Mouse (Mus musculus): ENCODE results near the gene Vgll4.
"Not testable (repeated sequence)": the region's sequence is repeated elsewhere in the genome, so short reads cannot be mapped to it uniquely, and the experiment has no call there.

Vgll4 gene

DNA sequence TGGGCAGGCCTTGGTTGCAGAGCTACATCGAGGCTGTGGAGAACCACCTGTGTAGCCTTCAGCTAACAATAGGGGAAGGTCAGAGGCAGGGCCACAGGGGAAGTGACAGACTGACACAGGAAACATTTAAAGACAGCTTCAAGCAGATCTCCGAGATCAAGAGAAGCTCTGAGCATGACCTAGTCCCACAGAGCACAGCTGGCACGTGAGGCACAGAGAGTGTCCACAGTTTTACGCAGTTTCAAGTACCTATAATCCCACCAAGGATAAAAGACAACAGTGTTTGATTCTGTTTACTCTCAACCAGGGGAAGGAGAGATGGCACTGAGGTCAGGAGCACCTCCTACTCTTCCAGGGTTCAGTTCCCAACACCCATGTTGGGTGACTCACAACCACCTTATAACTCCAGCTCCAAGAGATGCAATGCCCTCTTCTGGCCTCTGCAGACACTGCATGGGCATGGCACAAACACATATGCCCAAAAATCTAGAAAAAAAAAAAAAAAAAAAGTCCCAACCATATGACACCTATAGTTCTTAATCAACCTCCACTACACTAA is 75.2 kb downstream of the Vgll4 start:
- DNase-seq (ENCODE audit: low read depth, low spot score), result no peak

DNA sequence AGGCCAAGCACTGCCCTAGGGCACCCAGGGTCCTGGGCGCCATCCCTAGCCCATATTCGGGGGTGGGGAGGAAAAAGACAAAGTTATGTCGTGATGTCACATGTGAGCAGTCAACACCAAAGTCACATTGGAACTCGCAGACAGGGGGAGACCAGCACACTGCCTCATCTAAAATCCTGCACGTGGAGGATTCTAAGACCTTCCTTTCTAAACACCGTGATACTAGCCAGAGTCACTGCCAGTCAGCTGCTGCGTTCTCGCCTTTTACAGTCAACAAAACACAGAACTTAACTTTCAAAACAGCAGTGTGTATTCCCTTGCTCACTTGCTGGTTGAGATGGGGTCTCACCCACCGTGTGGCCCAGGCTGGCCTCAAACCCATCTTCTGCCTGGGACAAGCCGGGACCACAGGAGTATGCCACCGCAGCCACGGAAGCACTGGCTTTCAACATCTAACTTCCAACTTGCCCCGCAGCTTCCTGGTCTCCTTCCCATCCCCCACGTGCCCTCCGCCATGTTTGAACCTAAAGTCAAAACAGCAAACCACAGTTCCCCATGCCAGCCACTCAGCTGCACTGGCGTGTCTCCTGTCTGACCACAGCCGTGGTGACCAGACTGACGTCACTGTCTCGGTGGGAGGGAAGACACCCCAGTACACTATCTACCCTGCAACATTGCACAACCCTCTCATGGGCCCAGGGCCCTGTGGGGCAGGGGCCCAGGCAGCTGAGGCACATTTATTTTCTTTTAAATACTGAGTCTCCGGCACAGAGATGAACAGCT is 76.2 kb downstream of the Vgll4 start:
- no peak for DNase-seq (ENCODE audit: low read depth, low spot score)

DNA sequence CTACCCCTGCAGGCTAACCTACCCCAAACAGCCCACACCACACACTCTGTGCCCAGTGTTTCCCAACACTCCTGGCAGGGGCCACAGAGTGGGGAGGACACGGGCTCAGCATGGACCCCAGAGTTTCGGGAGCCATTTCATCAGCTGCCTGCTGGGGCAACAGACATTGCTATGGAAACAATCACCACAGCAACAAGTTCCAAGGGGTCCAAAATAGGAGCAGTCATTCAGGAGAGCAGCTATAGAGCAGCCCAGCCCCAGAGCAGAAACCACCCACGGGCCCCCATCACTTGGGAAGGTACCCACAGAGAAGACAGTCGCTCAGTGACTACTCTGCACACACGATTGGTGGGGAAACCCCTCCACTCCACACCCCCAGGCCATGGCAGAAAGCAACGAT is 77.4 kb downstream of the Vgll4 start:
- DNase-seq (ENCODE audit: low read depth, low spot score), result no peak

DNA sequence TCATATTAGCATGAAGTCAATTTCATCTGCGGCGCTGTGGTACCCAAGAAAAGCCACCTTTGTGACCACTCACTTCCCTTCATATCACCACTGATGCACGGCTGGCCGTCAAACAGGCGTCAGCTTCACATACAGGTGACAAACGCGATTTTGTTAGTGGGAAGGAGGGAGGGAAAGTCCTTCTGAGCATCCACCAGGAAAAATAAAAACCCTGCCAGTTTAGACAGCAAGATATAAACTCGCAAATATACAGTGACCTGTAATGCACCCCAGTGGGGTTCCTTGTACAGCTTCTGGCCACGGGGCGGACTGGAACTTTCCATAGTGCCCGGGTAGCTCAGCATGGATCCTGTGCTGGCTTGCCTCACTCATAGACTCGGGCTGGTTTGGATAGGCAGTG is 78.0 kb downstream of the Vgll4 start:
- no peak for DNase-seq (ENCODE audit: low read depth, low spot score)

DNA sequence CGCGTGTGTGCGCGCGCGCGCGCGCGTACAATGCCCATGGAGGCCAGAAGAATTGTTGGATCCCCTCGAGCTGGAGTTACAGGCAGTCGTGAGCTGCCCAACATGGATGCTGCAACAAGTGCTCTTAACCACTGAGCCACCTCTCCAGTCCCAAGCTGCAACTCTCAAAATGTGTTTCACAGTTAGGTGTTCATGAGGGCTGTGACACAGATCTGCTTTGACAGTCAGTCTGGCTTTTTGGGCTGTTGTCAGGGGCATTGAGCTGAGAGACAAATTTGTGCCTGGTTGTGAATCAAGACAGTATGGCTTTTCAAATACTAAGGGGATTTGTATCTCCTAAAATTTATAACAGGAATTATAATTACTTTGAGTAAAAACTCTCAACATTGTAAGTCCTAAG is 78.5 kb downstream of the Vgll4 start:
- no peak for DNase-seq (ENCODE audit: low read depth, low spot score)

DNA sequence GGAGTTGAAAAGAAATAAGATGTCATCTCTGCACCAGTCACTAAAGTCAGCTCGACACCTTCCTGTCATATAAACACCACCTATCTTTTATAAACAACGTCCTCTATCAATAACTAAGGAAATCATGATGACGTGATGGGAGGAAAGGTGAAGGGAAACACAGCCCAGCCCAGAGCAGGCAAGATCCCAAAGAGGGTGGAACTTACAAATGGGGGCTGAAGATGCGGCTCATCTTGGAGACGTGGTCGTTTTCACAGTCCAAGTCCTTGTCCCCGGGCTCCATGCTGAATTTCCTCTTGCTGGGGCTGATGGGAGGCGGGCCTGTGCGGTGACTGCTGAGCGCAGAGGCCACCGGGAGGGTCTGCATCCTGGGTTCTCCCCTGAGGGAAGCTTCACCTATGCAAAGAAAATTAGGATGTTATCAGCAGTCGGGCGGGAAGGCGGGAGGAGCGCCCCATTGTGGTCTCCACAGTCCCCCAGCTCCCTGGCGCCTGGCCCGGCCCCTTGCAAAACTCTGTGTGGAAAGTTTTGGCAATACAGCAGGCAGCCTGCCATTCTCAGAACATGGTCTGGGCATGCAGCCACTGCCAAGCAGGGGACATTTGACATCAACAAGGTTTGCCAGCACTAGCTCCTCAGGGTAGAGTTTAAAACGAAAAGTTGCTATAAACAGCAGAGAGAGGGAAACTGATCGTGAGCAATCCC is 79.2 kb downstream of the Vgll4 start:
- DNase-seq (ENCODE audit: low read depth, low spot score), result no peak

DNA sequence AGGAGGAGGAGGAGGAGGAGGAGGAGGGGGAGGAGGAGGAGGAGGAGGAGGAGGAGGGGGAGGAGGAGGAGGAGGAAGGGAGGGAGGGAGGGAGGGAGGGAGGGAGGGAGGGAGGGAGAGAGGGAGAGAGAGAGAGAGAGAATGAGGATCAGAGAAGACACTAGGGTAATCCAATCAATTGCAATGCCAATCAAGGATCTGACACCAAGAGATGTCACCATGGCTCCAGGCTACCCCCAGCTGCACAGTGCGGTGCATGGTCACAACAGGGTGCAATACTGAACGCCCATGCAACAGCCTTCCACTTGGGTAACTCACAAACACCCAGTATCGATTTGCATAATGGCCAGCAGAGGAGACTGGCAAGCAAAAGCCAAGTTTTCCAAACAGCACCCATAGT is 79.8 kb downstream of the Vgll4 start:
- DNase-seq (ENCODE audit: low read depth, low spot score), result not testable (repeated sequence)

DNA sequence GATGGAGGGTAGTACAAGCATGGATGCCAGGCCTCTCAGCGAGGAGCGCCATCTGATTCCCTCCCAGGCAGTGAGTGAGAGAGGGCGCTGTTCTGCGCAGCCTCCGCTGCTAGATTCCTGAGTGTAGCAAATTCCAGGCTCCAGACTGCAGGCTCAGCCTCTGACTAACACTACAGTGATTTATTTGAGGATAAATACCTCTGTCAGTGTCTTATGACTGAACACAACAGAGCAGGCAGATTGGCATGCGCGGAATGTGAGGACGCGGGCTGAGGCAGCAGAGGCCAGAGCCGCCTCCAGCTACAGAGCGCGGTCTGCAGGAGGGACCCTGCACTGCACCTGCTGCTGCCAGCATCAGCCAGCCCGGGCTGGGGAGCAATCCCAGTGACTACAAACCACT is 80.9 kb downstream of the Vgll4 start:
- DNase-seq (ENCODE audit: low read depth, low spot score), result peak; percentile 86

DNA sequence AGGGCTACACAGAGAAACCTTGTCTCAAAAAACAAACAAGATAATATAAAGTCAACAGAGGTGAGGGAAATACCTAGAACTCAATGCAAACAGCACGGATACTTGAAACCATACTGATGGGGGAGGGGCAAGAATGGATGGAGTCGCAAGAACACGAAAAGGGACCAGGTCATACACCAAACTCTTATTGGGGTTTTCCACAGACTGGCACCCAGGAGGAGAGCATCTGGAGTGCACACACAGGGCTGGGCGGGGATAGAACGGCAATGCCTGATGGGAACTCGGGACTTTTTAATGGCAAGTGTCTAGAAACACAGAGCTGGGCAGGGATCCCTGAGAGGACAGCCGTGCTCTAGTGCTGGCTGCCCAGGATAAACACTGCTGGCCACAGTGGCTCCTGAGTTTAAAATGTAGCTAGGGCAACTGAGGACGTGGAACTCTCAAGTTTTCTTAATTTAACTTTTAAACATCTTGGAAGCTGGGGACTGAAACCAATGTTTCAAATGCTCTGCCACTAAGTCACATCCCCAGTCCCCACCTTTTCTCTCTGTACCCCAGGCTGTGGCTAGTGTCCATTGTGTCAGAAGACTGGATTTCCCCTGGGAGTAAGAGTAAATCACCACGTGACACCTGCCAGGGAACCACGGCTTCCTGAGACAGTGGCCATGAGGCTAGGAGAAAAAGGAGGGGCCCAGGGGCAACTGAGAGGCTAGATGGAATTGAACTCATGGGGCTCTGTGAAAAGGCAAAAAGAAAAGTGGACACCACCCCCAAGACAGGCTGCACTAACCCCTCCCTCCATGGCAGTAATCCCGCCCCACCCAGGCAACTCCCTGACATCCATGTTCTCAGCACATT is 83.1 kb downstream of the Vgll4 start:
- no peak for DNase-seq (ENCODE audit: low read depth, low spot score)

DNA sequence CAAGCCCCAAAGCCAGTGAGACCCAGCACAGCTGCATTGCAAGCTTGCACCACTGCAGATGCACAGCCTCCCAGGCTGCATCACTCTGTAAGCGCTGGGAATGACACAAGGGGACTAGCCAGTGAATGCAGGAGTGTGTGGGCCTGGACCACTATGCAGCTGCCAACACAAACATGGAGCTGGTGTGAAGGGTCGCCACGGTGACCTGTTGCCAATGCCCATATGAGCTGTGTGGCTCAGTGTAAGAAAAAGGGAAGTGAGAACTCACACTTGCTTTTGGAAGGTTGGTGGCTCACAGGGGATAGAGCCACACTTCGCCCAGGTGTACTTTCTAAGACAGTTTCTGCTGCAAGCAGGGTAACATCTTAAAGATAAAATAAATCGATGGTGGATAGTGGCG is 83.8 kb downstream of the Vgll4 start:
- DNase-seq (ENCODE audit: low read depth, low spot score), result no peak

DNA sequence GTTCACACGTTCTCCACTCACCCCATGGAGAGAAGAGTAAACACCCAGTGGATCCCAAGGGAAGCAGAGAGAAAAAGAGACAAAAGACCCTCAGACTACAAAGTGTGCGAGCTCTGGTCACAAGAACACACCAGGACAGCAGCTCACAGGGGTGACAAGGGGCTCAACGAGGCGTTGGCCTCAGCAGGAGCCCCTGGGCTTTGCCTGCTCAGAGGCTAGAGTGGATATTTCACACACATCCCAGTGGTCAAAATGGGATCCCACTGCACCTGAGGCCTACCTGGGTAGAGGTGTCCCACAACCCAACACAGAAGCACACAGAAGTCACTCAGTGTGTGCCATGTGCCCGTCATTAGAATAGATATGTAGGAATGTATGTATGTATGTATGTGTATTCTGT is 84.7 kb downstream of the Vgll4 start:
- DNase-seq (ENCODE audit: low read depth, low spot score), result no peak

DNA sequence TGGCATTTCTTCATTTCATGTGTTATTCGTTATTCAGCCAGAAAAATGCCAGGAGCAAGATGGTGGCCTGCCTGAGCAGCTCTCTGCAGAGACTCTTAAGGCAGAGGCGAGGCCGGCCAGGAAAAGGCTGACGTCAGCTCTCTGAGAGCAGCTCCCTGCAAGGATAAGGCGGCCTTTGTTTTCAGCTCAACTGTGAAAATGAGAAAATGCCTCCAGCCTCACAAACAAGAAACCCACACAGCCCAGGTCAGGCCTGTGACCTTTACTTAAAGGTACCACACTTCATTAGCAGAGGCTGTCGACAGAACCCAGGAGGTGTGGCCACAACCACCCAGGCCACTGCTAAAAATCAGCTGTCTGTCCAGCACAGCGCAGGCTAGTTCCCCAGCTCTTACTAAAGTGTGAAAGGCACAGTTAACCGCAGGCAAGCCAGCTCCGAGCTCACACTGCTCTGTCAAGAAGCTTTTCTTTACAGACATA is 86.5 kb downstream of the Vgll4 start:
- DNase-seq (ENCODE audit: low read depth, low spot score), result peak; percentile 94

DNA sequence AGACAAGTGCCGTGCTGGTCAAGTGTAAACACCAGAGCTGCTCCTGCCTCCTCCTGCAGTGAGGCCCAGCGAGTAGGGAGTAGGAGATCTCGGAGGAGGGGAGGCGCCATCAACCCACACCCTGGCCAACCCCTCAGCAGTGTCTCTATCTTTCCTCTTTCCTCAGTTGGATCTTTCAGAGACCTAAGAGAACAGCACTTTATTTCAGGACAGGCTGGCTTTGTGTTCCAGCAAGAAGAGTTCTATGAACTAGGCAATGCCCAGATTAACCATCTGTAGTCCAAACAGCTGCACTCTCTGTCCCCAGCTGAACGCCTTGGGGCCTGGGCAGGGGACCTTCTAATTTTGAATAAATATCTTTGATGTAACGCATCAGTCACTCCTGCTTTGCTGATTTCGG is 87.1 kb downstream of the Vgll4 start:
- no peak for DNase-seq (ENCODE audit: low read depth, low spot score)

DNA sequence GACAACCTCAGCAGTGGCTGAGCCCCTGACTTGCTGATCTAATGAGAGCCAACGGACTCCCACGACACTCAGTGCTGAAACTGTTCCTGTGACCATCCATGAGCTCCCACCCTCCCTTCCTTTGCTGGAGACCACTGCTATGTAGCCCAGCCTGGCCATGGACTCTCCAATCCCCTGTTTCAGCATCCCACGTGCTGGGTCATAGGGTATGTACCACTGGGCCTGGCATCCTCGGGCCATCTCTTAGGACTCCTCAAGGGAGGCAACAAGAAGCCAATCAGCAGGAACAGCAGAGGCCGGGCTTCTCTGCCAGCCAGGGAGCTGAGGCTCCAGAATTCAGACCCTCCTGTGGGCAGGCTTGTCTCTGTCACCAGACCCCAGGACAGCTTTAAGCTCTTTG is 87.6 kb downstream of the Vgll4 start:
- DNase-seq (ENCODE audit: low read depth, low spot score), result no peak

DNA sequence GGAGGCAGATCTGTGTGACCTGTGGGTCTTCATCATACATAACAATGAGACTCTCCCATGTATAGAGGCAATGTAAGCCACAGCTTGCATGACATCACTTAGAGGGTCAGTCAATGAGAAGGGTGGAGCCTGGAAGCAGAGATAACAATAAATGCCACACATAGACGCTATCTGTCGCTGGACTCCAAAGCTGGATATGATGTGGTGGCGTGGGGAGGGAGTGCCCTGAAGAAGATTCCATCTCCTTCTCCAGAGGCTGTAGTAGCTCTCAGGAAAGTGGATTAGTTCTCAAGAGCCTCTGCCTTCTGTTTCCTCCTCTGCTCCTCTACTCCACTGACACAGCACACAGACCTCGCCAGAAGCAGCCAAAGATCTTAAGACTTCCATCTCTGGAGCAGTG is 89.0 kb downstream of the Vgll4 start:
- DNase-seq (ENCODE audit: low read depth, low spot score), result no peak

DNA sequence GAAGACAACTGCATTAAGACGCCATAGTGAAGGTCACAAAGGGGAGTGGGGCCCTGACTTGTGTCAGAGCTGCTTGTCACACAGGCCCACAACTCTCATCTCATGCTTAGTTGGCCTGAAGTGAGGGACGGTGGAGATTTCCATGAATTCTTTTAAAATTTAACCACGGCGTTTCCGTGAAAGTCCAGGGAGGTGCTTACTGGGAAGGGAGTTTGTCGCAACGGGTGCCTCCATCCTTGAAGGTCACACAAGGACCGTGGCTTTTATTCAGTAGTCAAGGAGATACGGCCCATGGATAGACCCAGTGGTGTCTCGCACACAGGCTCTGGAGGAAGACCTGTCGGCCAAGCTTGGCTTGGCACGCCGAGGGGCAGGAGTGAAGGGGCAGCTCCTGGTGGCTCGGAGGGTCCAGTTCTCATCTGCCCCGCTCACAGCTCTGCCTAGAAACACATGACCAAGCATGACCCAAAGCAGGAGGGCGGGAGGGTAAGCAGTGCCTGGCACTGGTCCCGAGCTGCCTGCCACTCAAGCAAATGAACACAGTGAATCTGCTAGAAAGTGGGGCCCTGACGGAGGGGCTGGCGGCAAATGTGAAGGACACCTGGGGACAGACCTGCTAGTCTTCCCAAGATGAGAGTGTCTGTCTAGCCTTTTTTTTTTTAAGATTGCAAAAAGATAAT is 90.8 kb downstream of the Vgll4 start:
- no peak for DNase-seq (ENCODE audit: low read depth, low spot score)

DNA sequence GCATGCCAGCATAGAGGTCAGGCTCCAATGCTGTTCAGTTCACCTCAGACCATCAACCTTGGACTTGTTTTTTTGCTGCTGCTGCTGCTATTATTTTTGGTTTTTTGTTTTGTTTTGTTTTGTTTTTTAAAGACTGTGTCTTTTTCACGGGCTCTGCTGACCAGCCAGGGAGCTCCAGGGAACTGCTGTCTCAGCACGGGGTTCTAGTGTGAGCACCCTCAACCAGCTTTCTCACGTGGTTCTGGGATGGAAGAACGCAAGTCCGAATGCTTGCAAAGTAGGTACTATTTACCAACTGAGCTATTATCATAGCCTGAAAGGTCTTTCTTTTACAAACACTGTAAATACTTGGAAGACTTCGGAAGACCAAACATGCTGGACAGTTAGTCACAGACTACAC is 93.2 kb downstream of the Vgll4 start:
- DNase-seq (ENCODE audit: low read depth, low spot score), result no peak

DNA sequence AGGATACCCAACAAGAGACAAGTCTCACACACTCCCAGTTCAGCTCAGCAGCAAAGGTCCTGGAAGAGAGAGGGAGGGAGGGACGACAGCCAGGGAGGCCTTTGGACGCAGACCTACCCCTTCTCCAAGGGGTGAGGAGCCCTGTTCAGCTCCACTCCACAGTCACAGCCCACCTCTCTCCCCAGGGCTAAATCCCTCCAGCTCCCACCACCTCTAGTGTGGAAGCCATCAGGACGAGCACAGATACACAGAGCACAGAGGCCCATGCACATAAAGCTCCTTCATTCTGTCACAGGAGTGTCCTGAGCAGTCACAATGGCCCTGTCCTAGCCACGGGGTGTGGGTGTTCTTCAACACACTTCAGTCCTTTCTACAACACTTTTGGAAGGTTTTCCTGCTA is 93.8 kb downstream of the Vgll4 start:
- DNase-seq (ENCODE audit: low read depth, low spot score), result no peak

DNA sequence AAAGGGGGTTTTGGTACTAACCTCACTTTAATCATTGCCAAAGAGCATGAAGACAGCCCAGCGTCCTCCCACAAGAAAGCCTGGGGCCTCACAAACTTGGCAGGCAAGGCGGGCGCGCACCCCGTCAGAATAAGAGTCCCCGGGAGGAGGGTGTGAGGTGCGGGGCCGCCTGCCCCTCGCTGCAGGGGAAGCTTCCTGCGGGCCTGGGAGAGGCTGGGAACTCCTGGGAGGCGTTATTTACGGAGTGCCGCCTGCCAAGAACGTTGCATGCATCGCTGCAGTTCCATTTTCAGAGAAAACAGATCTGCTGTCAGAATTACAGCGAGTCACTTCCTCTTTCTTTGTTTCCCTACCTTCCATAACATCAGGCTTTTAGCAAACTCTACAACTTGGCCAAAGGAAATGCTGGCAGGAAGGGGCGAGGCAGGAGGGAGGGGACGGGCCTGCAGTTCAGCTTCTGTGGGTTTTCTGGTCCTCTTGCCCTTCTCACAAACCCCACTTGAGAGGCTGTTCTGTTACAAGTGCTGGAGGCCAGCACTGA is 94.7 kb downstream of the Vgll4 start:
- DNase-seq (ENCODE audit: low read depth, low spot score), result peak; percentile 88

DNA sequence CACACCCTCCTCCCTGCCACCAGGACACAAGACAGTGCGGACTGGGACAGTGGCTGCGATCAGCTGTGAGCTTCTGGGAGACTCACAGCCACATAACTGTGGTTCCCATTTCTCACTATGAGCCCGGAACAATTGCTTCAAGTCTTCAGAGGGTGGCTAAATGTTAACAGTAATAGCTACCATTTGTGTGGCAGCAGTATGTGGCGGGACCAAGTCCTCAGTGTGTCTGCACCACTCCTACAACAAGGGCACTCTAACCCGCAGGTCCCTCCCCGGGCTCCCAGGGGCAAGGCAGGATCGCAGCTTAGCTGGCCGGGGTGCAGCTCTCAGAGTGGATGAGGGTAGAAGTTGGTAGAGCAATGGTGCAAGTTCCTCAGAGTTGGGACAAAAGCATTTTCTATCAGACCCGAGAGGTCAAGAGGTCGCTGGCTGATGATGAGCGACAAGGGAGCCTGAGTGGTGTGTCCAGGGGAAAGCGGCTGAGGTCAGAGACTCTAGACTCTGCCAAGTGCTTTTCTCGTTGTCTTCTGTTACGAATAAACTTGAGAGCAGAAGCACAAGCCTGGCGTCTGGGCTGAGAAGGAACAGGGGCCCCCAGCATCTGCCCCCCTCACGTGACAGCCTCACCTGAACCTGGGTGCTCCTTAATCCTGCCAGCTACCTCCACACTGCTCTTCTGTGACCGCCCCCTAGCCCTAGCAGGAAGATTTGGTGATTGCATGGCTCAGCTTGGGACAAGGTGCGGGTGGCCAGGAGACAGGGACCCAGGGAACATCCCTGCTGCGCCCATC is 95.5 kb downstream of the Vgll4 start:
- DNase-seq (ENCODE audit: low read depth, low spot score), result no peak
